Mouse (Mus musculus) G1E (cell line): ENCODE data around the gene Brf1. TPM values are rescaled to one million over a fixed set of nuclear protein-coding genes. Genes with fewer than 3 reads are reported as not detected.

Source experiments
- ATAC-seq: 2 replicates; pipeline ENCODE4 v1.8.0; 2016; ENCODE audit warnings: mild to moderate bottlenecking; ENCODE audit not compliant: insufficient number of reproducible peaks, poor library complexity, low FRiP score, severe bottlenecking; ENCODE audit errors: extremely low read depth
- DNase-seq: peaks from one replicate; pipeline ENCODE4 v3.0.0; 2012; ENCODE audit warnings: low spot score
- H3K27me3 ChIP-seq: 2 replicates; pipeline ENCODE4 v1.6.1; 2012; ENCODE audit warnings: mild to moderate bottlenecking, low read length, inconsistent platforms; ENCODE audit not compliant: insufficient read depth
- H3K36me3 ChIP-seq: replicated peaks from 2 replicates; pipeline ENCODE3; 2012; ENCODE audit warnings: mild to moderate bottlenecking, inconsistent platforms
- H3K4me1 ChIP-seq: 2 replicates; pipeline ENCODE4 v1.6.1; 2012; ENCODE audit warnings: low read depth, low read length, inconsistent platforms, mixed read lengths; ENCODE audit not compliant: insufficient read depth
- H3K4me3 ChIP-seq: 2 replicates; pipeline ENCODE4 v1.5.1; 2012; ENCODE audit warnings: low read depth, mild to moderate bottlenecking, inconsistent platforms, low read length, moderate library complexity, mixed read lengths
- H3K9me3 ChIP-seq: replicated peaks from 2 replicates; pipeline ENCODE4 v1.6.1; 2012; ENCODE audit warnings: inconsistent platforms
- CTCF ChIP-seq: IDR thresholded peaks from 2 replicates; pipeline ENCODE4 v1.5.1; 2012; ENCODE audit warnings: low read depth, low read length, inconsistent platforms, mixed read lengths
- GATA1 ChIP-seq: IDR thresholded peaks from 2 replicates; pipeline ENCODE4 v1.6.1; 2012; ENCODE audit warnings: borderline replicate concordance, low read length, inconsistent platforms, mixed read lengths
- GATA2 ChIP-seq: IDR thresholded peaks from 2 replicates; pipeline ENCODE4 v1.6.1; 2012; ENCODE audit warnings: low read depth, low read length, inconsistent platforms, borderline replicate concordance
- POLR2AphosphoS5 ChIP-seq: IDR thresholded peaks from 2 replicates; pipeline ENCODE4 v1.6.1; 2012; ENCODE audit warnings: low read depth, low read length, inconsistent platforms; ENCODE audit not compliant: insufficient replicate concordance
- TAL1 ChIP-seq: conservative IDR thresholded peaks from 2 replicates; pipeline ENCODE4 v1.6.1; 2012; ENCODE audit warnings: low read depth, low read length, inconsistent platforms, mixed read lengths
- polyA plus RNA-seq: library from polyadenylated mRNA; stranded (reverse); fragments of >175 nt; gene quantifications from 2 replicates; pipeline ENCODE4 v1.2.3, GENCODE M21; 2012
- total RNA-seq, 2 experiments: library from RNA; stranded (forward) in 1 of 2; stranded (reverse) in 1 of 2; fragments of 200-1000 nt in 1 of 2; fragments of >200 nt in 1 of 2; fragmentation: Nextera tagmentation in 1 of 2; gene quantifications; 2 replicates each; pipeline ENCODE4 v1.2.3; 2014 to 2017

The Brf1 gene
- total and polyA plus RNA-seq, 3 experiments: 46.8 to 95.9 (median 77.1) TPM

DNA sequence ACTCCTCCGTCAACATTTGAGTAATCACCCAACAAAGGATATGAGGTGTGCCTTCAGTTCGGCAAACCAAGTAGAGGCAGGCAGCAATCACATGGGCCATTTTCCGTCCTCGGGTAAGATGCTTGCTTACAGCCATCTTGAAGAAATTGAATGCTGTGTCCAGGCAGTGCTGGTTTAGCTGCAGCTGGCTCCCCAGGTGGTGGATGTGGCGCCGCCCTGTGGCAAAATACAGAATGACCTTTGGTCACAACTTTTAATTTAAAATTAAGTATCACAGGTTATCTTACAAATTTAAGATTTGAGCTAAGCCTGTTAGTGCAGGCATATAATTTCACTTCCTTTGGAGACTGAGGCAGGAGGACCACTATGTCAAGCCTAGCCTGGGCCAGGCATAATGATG, 12.6 kb downstream of the Brf1 start:
- Histone ChIP-seq H3K9me3 (no peaks in the 10 kb centered on the region), H3K27me3 (no peaks in the 10 kb centered on the region), H3K36me3 (peaks cover 88% of the 10 kb centered on the region), H3K4me1 (peaks cover 36% of the 10 kb centered on the region), H3K4me3 (no peak overlapping the region)
- no peak for DNase-seq
- no peak for ATAC-seq
- TF ChIP-seq POLR2AphosphoS5 (no peak), CTCF (peak; percentile 40; the same call in 1 of the 2 replicates)

GRCm38 (mm10) chr12:112985346-112985745, 15.2 kb downstream of the Brf1 start:
- H3K36me3 ChIP-seq: peaks cover 93% of the 10 kb centered on the region
- TF ChIP-seq GATA2 (no peak), CTCF (no peak), TAL1 (no peak), GATA1 (no peak), POLR2AphosphoS5 (no peak)
- no peak for DNase-seq
- peak; percentile 64 for ATAC-seq
- H3K27me3 ChIP-seq: no peaks in the 10 kb centered on the region
- H3K4me3 ChIP-seq: no peak overlapping the region
- no peaks in the 10 kb centered on the region for H3K9me3 ChIP-seq
- peaks cover 26% of the 10 kb centered on the region for H3K4me1 ChIP-seq

GRCm38 (mm10) chr12:112982031-112982430, 18.5 kb downstream of the Brf1 start:
- peaks cover 97% of the 10 kb centered on the region for H3K36me3 ChIP-seq
- DNase-seq: no peak
- no peak for TF ChIP-seq CTCF
- TF ChIP-seq POLR2AphosphoS5: no peak
- TF ChIP-seq GATA1: no peak
- no peak for TF ChIP-seq GATA2
- TF ChIP-seq TAL1: no peak

DNA sequence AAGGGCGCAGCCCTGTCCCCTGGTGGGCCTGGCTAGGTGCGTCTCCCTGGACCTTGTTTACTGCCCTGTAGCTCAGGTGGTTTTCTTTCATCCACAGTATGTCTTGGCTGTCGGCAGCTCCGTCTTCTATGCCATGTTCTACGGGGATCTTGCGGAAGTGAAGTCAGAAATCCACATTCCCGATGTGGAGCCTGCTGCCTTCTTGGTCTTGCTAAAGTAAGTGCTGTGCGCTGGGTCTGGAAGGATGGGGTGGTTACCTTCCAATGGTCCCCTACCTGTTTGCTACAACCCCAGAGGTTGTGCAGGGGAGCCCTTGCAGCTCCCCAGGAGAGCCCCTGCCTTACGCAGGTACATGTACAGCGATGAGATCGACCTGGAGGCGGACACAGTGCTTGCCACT, 23.3 kb downstream of the Brf1 start:
- no peak for TF ChIP-seq TAL1
- no peak for TF ChIP-seq GATA2
- TF ChIP-seq POLR2AphosphoS5: no peak
- no peak for TF ChIP-seq GATA1
- no peak for TF ChIP-seq CTCF
- Histone ChIP-seq H3K36me3 (peaks cover 90% of the 10 kb centered on the region), H3K9me3 (no peaks in the 10 kb centered on the region), H3K4me1 (peaks cover 34% of the 10 kb centered on the region), H3K4me3 (peak overlapping the region; percentile 78), H3K27me3 (no peaks in the 10 kb centered on the region)
- no peak for ATAC-seq
- DNase-seq: no peak

More at GRCm38 (mm10) chr12:112982031-112982430, 18.5 kb downstream of the Brf1 start:
- ATAC-seq: peak; percentile 17; the same call in 1 of the 2 replicates
- no peaks in the 10 kb centered on the region for H3K9me3 ChIP-seq
- H3K4me3 ChIP-seq: no peak overlapping the region
- H3K27me3 ChIP-seq: no peaks in the 10 kb centered on the region
- H3K4me1 ChIP-seq: peaks cover 32% of the 10 kb centered on the region

DNA sequence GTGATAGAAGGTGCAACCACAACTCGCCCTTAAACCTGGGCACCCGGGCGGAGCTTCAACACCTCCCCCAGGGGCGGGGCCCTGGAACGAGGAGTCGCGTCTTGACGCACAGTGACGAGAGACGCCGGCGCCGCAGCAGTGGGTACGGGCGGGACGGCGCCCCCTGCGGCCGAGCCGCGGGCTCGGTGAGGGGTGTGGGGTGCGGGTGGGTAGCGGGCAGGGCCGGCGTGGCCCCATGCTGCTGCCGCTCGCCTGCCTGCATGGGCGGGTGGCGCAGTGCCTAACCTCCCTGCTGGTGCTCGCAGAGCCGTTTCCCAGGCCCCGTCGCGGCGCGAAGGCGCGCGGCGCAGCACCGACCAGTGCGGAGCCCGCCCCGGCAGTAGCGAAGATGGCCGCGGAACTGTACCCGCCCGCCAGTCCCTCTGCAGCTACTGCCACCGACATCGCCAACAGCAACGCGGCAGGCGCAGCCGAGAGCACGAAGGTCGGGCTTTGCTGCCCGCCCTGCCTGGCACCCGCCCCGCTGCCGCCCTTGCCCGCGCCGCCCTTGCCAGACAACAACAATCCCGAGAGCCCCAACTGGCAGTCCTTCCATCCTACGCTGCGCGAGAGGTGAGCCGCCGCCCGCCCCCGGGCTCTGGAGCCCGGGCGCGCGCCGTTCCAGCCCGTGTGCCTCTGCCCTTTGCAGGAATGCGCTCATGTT, 24.0 kb downstream of the Brf1 start, which contains the start of gene Btbd6:
Gene Btbd6, plus strand, starts transcription at position 112 of the 703 bp plus-strand sequence.
- Histone ChIP-seq H3K36me3 (peaks cover 90% of the 10 kb centered on the region), H3K27me3 (no peaks in the 10 kb centered on the region), H3K4me3 (peak within 1 kb of the TSS; percentile 78), H3K9me3 (no peaks in the 10 kb centered on the region), H3K4me1 (peaks cover 31% of the 10 kb centered on the region)
- peak; percentile 82 for ATAC-seq
- DNase-seq: peak; percentile 99
- TF ChIP-seq CTCF: peak; percentile 30; the same call in 1 of the 2 replicates
- TF ChIP-seq TAL1: no peak

GRCm38 (mm10) chr12:112974736-112975135, 25.8 kb downstream of the Brf1 start:
- H3K9me3 ChIP-seq: no peaks in the 10 kb centered on the region
- no peak overlapping the region for H3K4me3 ChIP-seq
- H3K27me3 ChIP-seq: no peaks in the 10 kb centered on the region
- TF ChIP-seq TAL1 (no peak), GATA1 (no peak), POLR2AphosphoS5 (no peak), CTCF (no peak), GATA2 (no peak)
- H3K36me3 ChIP-seq: peaks cover 88% of the 10 kb centered on the region
- ATAC-seq (no peak), DNase-seq (no peak)
- peaks cover 26% of the 10 kb centered on the region for H3K4me1 ChIP-seq

DNA sequence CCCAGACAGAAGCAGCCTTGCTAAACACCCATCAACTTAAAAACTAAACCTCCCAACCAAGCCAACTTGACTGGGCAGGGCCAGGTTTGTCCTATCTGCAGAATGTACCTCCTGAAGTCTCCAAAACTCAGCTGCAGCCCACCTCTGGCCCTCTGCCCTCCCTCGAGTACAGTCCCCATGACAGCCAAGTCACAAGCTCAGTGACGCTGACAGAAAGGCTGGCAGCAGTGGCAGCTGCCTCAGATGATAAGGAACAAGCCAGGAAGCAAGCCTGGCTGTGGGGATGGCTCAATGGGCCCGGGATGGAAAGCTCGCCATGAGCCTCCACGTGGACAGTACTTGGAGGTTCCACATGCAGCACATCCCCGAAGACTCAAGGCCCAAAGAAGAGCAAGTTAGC, 30.9 kb downstream of the Brf1 start:
- DNase-seq (no peak), ATAC-seq (no peak)
- TF ChIP-seq GATA1: no peak
- no peaks in the 10 kb centered on the region for H3K9me3 ChIP-seq
- no peaks in the 10 kb centered on the region for H3K27me3 ChIP-seq
- H3K4me3 ChIP-seq: no peak overlapping the region
- H3K36me3 ChIP-seq: peaks cover 99% of the 10 kb centered on the region
- no peaks in the 10 kb centered on the region; the same call in 1 of the 2 replicates for H3K4me1 ChIP-seq
